Mouse (Mus musculus) forebrain, embryonic 11.5 days (tissue): ENCODE data around the gene Clcc1. TPM values are rescaled to one million over a fixed set of nuclear protein-coding genes. Genes with fewer than 3 reads are reported as not detected.

Experiments used
- ATAC-seq: fragments of 200-750 bp; cut with Nextera tagmentation; replicated peaks from 2 replicates; pipeline ENCODE4 v1.8.0; 2017; ENCODE audit warnings: moderate TSS enrichment; ENCODE audit not compliant: low FRiP score
- DNase-seq: peaks from one replicate; pipeline ENCODE4 v3.0.0-alpha.2; 2017; ENCODE audit warnings: low spot score
- H3K27ac ChIP-seq: fragments of 300-500 bp; sonication (generic); 2 replicates; pipeline ENCODE4 v1.5.1; 2014; ENCODE audit warnings: low read depth, low read length
- H3K27me3 ChIP-seq: fragments of 300-500 bp; sonication (generic); 2 replicates; pipeline ENCODE4 v1.6.1; 2014; ENCODE audit warnings: mild to moderate bottlenecking, low read length, mixed read lengths; ENCODE audit not compliant: control insufficient read depth, insufficient read depth
- H3K36me3 ChIP-seq: fragments of 300-500 bp; sonication (generic); 2 replicates; pipeline ENCODE4 v1.6.1; 2014; ENCODE audit warnings: mild to moderate bottlenecking, low read length, moderate library complexity, mixed read lengths; ENCODE audit not compliant: control insufficient read depth, insufficient read depth
- H3K4me1 ChIP-seq: fragments of 300-500 bp; sonication (generic); replicated peaks from 2 replicates; pipeline ENCODE4 v1.6.1; 2014; ENCODE audit warnings: low read length, mixed read lengths; ENCODE audit not compliant: control insufficient read depth, insufficient read depth
- H3K4me2 ChIP-seq: fragments of 300-500 bp; sonication (generic); 2 replicates; pipeline ENCODE4 v1.6.1; 2014; ENCODE audit warnings: low read depth, mild to moderate bottlenecking, low read length, moderate library complexity, mixed read lengths; ENCODE audit not compliant: severe bottlenecking
- H3K4me3 ChIP-seq: fragments of 300-500 bp; sonication (generic); 2 replicates; pipeline ENCODE4 v1.5.1; 2014; ENCODE audit warnings: low read depth, low read length
- H3K9ac ChIP-seq: fragments of 300-500 bp; sonication (generic); 2 replicates; pipeline ENCODE4 v1.6.1; 2014; ENCODE audit warnings: low read length
- H3K9me3 ChIP-seq: fragments of 300-500 bp; sonication (generic); 2 replicates; pipeline ENCODE4 v1.6.1; 2016; ENCODE audit warnings: low read length, mixed read lengths; ENCODE audit not compliant: control insufficient read depth
- WGBS: fragments of 180-500 bp; shearing (Covaris S2); extraction: QIAGEN DNeasy Blood & Tissue Kit; methylation state at CpG from one replicate; pipeline ENCODE4 v1.1.7; 2014; 5-methylcytosine and 5-hydroxymethylcytosine counted together
- polyA plus RNA-seq: library from polyadenylated mRNA; unstranded; fragments of >200 nt; fragmentation: Nextera tagmentation; extraction: Ambion mirVana; gene quantifications from 2 replicates; pipeline ENCODE4 v1.2.1, GENCODE M21; 2014

Clcc1 gene
- polyA plus RNA-seq, 1 experiment from 2014 or later = 73.9 TPM

DNA sequence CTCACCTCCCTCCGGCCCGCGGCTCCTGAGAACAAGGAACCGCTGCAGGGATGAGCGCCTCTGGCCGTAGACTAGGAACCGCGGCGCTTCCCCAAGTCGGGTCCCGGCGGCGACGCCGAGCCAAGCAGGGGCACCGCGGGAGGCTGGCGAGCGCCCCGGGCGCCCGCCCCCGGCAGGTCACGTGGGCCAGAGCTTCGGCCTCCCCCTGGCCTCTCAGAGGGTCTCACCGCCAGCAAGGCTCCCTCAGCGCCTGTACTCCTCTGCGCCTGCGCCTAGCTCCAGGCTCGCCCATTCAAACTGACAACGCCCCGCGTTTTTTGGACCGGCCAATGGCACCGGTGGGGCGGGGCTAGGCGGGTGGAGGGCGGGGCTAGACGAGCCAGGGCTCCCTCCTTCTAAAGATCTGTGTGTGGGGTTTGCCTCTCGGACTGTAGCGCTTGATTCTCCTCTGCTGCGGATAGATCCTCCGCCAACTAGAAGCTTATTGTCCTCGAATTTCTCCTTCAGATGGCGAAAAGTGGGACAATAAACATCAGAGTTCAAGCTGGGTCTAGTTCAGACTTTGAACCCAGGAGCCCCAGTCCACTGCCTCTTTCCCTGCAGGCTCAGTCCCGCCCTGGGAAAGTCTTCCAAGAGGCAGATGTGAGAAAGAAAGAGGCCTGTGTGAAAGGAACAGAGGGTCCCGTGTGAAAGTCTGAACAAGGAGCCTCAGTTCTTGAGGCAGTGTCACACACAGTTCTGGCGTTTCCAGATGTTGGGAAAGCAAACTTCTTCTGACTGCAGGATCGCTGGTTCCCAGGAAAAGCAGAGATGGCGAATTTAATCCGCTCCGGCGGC, 68.5 kb downstream of the Clcc1 start, which contains the start of gene Gpsm2:
TSS of gene Gpsm2 (minus strand) at position 274 of the 837 bp plus-strand sequence.
- H3K4me3 ChIP-seq = peak within 1 kb of the TSS; percentile 79
- H3K36me3 ChIP-seq = no peaks in the 10 kb centered on the region
- ATAC-seq (peak; percentile 99), DNase-seq (peak; percentile 99)
- H3K9ac ChIP-seq = peak within 1 kb of the TSS; percentile 94
- H3K9me3 ChIP-seq = no peaks in the 10 kb centered on the region
- 2% methylated on average over 52 of the region's 53 CpGs for WGBS
- no peaks in the 10 kb centered on the region for H3K27me3 ChIP-seq
- H3K4me2 ChIP-seq = peak within 1 kb of the TSS; percentile 72
- peak within 1 kb of the TSS; percentile 95 for H3K27ac ChIP-seq
- H3K4me1 ChIP-seq = peaks cover 8% of the 10 kb centered on the region; the same call in 1 of the 2 replicates

DNA sequence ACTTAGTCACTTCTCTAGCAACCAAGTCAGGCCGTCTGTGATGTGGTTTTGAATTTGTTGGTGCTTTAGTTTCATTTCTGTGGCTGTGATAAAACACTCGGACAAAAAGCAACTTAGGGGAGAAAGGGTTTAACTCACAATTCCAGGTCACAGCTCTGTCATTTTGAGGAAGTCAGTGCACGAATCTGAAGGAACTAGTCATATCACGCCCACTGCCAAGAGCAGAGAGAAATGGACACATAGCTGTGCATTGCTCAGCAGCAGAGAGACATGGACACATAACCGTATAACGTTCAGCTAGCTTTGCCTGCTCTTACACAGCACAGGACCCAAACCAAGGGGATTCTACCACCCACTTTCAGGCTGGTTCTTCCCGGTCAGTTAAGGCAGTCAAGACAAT, 72.7 kb downstream of the Clcc1 start:
- no peak for DNase-seq
- WGBS = 89% methylated on average over 7 of the region's 7 CpGs
- Histone ChIP-seq H3K4me2 (no peak overlapping the region), H3K4me3 (no peak overlapping the region), H3K4me1 (no peaks in the 10 kb centered on the region), H3K27me3 (no peaks in the 10 kb centered on the region), H3K36me3 (no peaks in the 10 kb centered on the region), H3K27ac (no peak overlapping the region), H3K9me3 (no peaks in the 10 kb centered on the region), H3K9ac (no peak overlapping the region)
- ATAC-seq = no peak

DNA sequence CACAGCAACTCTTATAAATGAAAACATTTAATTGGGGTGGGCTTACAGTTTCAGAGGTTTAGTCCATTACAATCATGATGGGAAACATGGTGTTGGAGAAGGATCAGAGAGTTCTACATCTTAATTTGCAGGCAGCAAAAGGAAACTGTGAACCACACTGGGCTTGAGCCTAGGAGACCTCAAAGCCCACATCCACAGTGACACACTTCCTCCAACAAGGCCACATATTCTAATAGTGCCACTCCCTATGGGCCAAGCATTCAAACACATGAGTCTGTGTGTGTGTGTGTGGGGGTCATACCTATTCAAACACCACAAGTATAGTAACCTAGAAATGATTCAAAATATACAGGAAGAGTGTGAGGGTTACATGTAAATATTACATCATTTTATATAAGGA, 73.6 kb downstream of the Clcc1 start:
- H3K27ac ChIP-seq = no peak overlapping the region
- no peak for ATAC-seq

DNA sequence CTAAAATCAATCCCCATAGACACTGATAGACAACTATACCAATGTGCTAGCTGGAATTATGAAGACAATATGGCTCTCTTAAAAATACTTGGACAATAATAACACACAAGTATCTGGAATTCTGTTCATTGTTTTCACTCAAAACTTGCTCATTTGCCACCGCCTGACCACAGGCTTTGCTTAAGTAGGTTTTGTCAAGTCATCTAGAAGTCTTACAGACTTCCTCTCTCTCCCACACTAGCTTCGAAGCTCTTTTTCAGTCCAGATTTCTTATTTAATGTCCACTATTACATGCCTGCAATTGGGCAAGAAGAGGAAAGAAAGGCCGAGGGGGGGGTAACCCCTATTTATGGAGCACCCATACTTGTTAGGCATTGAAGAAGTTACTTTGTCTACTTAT, 74.1 kb downstream of the Clcc1 start:
- ATAC-seq (no peak), DNase-seq (no peak)
- no peak overlapping the region for H3K4me2 ChIP-seq
- no peaks in the 10 kb centered on the region for H3K27me3 ChIP-seq
- H3K27ac ChIP-seq = no peak overlapping the region
- no peaks in the 10 kb centered on the region for H3K36me3 ChIP-seq
- 88% methylated on average over 3 of the region's 3 CpGs for WGBS
- no peaks in the 10 kb centered on the region for H3K4me1 ChIP-seq
- no peaks in the 10 kb centered on the region for H3K9me3 ChIP-seq
- no peak overlapping the region for H3K9ac ChIP-seq
- H3K4me3 ChIP-seq = no peak overlapping the region

More for the DNA sequence above, 73.6 kb downstream of the Clcc1 start:
- no peaks in the 10 kb centered on the region for H3K9me3 ChIP-seq
- no peak overlapping the region for H3K4me2 ChIP-seq
- no peaks in the 10 kb centered on the region for H3K36me3 ChIP-seq
- H3K4me1 ChIP-seq = no peaks in the 10 kb centered on the region
- DNase-seq = no peak
- no peaks in the 10 kb centered on the region for H3K27me3 ChIP-seq
- H3K9ac ChIP-seq = no peak overlapping the region
- no peak overlapping the region for H3K4me3 ChIP-seq

Other genes with a start within 250 kb of the Clcc1 start
- 52.0 and 68.1 TPM in 2 replicates for gene Celsr2, start 238.4 kb upstream of the Clcc1 start, polyA plus RNA-seq
- 180 and 189 TPM in 2 replicates for gene Sars, start 208.7 kb upstream of the Clcc1 start, polyA plus RNA-seq
- gene 1700013F07Rik, start 119.8 kb upstream of the Clcc1 start, polyA plus RNA-seq = 0.63 and 0.68 TPM in 2 replicates
- gene 5330417C22Rik, start 117.4 kb upstream of the Clcc1 start, polyA plus RNA-seq = 2.2 and 2.8 TPM in 2 replicates
- gene Tmem167b, start 91.4 kb upstream of the Clcc1 start, polyA plus RNA-seq = 49.4 and 53.3 TPM in 2 replicates
- gene Taf13, start 82.2 kb upstream of the Clcc1 start, polyA plus RNA-seq = 55.3 and 63.1 TPM in 2 replicates
- 30.1 and 32.2 TPM in 2 replicates for gene Wdr47, start 62.6 kb upstream of the Clcc1 start, polyA plus RNA-seq
- gene Gpsm2, start 68.4 kb downstream of the Clcc1 start, polyA plus RNA-seq = 120 TPM in 2 replicates
- not detected in 2 replicates for gene Aknad1, start 85.7 kb downstream of the Clcc1 start, polyA plus RNA-seq
- gene Stxbp3, start 186.6 kb downstream of the Clcc1 start, polyA plus RNA-seq = 22.5 and 24.8 TPM in 2 replicates
- gene Fndc7, start 236.1 kb downstream of the Clcc1 start, polyA plus RNA-seq = not detected in 2 replicates